Mouse (Mus musculus) hindbrain, embryonic 12.5 days (tissue): ENCODE measurements around the gene Galntl6. TPM values are rescaled to one million over a fixed set of nuclear protein-coding genes. Genes with fewer than 3 reads are reported as not detected.

Experiments used
- ATAC-seq: fragments of 200-750 bp; cut with Nextera tagmentation; 2 replicates; pipeline ENCODE4 v1.8.0; 2017; ENCODE audit warnings: moderate TSS enrichment; ENCODE audit not compliant: low FRiP score
- H3K27ac ChIP-seq: fragments of 300-500 bp; sonication (generic); 2 replicates; pipeline ENCODE4 v1.5.1; 2016; ENCODE audit warnings: mild to moderate bottlenecking
- H3K27me3 ChIP-seq: fragments of 300-500 bp; sonication (generic); 2 replicates; pipeline ENCODE4 v1.6.1; 2016; ENCODE audit warnings: mild to moderate bottlenecking
- H3K36me3 ChIP-seq: fragments of 300-500 bp; sonication (generic); 2 replicates; pipeline ENCODE4 v1.6.1; 2016; ENCODE audit warnings: mild to moderate bottlenecking
- H3K4me1 ChIP-seq: fragments of 300-500 bp; sonication (generic); 2 replicates; pipeline ENCODE4 v1.6.1; 2016
- H3K4me2 ChIP-seq: fragments of 300-500 bp; sonication (generic); replicated peaks from 2 replicates; pipeline ENCODE4 v1.6.1; 2016; ENCODE audit warnings: mild to moderate bottlenecking
- H3K4me3 ChIP-seq: fragments of 300-500 bp; sonication (generic); 2 replicates; pipeline ENCODE4 v1.5.1; 2016; ENCODE audit warnings: mild to moderate bottlenecking
- H3K9ac ChIP-seq: fragments of 300-500 bp; sonication (generic); 2 replicates; pipeline ENCODE4 v1.6.1; 2016; ENCODE audit warnings: mild to moderate bottlenecking, moderate library complexity
- H3K9me3 ChIP-seq: fragments of 300-500 bp; sonication (generic); replicated peaks from 2 replicates; pipeline ENCODE4 v1.6.1; 2016; ENCODE audit warnings: mild to moderate bottlenecking
- WGBS: fragments of 180-500 bp; shearing (Covaris S2); methylation state at CpG from one replicate; pipeline ENCODE4 v1.1.7; 2016; 5-methylcytosine and 5-hydroxymethylcytosine counted together
- polyA plus RNA-seq: library from polyadenylated mRNA; unstranded; fragments of >200 nt; fragmentation: Nextera tagmentation; extraction: Ambion mirVana; gene quantifications from 2 replicates; pipeline ENCODE4 v1.2.1, GENCODE M21; 2016

Galntl6 gene
- polyA plus RNA-seq, 1 experiment from 2014 or later = 4.0 TPM

GRCm38 (mm10) chr8:58228725-58229124 is 683.7 kb downstream of the Galntl6 start:
- Histone ChIP-seq H3K9me3 (no peaks in the 10 kb centered on the region), H3K4me1 (no peaks in the 10 kb centered on the region), H3K36me3 (no peaks in the 10 kb centered on the region), H3K27ac (no peak overlapping the region), H3K27me3 (no peaks in the 10 kb centered on the region), H3K4me3 (no peak overlapping the region), H3K4me2 (no peak overlapping the region), H3K9ac (no peak overlapping the region)
- no peak for ATAC-seq
- WGBS = 92% methylated on average over 1 of the region's 1 CpGs

DNA sequence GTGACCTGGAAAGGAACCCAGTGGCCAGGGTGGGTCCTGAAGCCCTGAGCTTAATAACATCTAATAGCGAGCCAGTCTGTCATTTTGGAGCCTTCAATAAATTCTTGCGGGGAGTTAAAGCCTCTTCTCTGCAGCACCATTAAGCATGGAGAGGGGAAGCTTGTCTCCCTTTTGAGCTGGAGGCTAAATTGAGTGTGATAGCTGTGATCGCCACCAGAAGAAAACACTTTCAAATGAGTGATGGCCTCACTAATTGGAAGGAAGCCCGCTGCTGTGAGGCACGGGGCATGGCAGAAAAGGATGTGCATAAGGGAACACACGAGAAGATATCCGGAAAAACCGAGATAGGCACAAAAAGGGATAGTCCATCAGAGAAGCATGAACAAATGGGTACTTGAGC is 694.6 kb downstream of the Galntl6 start:
- Histone ChIP-seq H3K36me3 (no peaks in the 10 kb centered on the region), H3K4me2 (no peak overlapping the region), H3K9me3 (no peaks in the 10 kb centered on the region), H3K27me3 (no peaks in the 10 kb centered on the region), H3K4me3 (no peak overlapping the region), H3K4me1 (no peaks in the 10 kb centered on the region), H3K27ac (no peak overlapping the region), H3K9ac (no peak overlapping the region)
- no peak for ATAC-seq
- 72% methylated on average over 8 of the region's 8 CpGs for WGBS

DNA sequence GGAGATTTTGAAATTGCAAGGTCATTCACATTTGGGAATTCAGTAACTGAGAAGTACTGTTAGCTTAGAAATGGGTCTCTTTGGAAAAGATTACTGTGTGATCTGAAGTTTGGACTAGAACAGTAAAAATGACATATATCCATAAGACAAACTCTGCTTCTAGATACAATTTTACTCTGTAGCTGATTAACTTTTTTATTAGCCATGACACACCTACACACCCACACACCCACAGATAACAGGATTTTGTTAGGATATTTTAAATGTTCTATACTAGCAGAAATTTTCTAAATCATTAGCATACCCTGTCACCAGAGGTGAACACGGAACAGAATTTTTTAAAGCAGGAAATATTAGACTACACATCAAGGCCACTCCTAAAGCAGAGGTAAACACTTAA is 722.7 kb downstream of the Galntl6 start:
- Histone ChIP-seq H3K4me1 (no peaks in the 10 kb centered on the region), H3K27me3 (no peaks in the 10 kb centered on the region), H3K9ac (no peak overlapping the region), H3K4me3 (no peak overlapping the region), H3K4me2 (no peak overlapping the region), H3K36me3 (no peaks in the 10 kb centered on the region), H3K27ac (no peak overlapping the region), H3K9me3 (no peaks in the 10 kb centered on the region)
- WGBS = 91% methylated on average over 1 of the region's 1 CpGs
- ATAC-seq = no peak

DNA sequence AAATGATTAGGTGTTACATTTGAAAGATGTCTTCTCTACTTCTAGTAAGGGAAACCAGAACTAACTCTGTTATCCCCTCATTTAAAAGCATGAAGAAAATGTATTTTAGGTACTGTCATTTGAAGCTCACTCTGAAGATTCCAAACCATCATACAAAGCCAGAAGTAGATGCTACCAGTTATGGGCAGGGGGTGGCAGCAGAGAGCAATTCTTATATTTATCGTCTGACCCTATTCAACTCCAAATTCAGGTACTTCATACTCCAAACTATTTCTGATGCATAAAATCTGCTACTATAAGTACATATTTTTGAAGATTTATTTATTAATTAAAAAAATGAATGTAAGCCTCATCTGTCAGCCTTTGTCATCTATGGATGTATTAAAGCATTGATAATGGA is 765.5 kb downstream of the Galntl6 start:
- Histone ChIP-seq H3K4me3 (no peak overlapping the region), H3K27ac (no peak overlapping the region), H3K4me2 (no peak overlapping the region), H3K9ac (no peak overlapping the region), H3K4me1 (no peaks in the 10 kb centered on the region), H3K9me3 (no peaks in the 10 kb centered on the region), H3K27me3 (no peaks in the 10 kb centered on the region), H3K36me3 (no peaks in the 10 kb centered on the region)
- no peak for ATAC-seq
- WGBS = 23% methylated on average over 1 of the region's 1 CpGs

- no peaks in the 10 kb centered on the region for H3K4me1 ChIP-seq
- no peak overlapping the region for H3K27ac ChIP-seq
- H3K4me3 ChIP-seq = no peak overlapping the region
- no peak overlapping the region for H3K4me2 ChIP-seq
- H3K9ac ChIP-seq = no peak overlapping the region
- H3K27me3 ChIP-seq = no peaks in the 10 kb centered on the region
- 82% methylated on average over 4 of the region's 4 CpGs for WGBS
- no peak for ATAC-seq
- no peaks in the 10 kb centered on the region for H3K36me3 ChIP-seq
- no peaks in the 10 kb centered on the region for H3K9me3 ChIP-seq
Measured at GRCm38 (mm10) chr8:58086733-58087132, 825.7 kb downstream of the Galntl6 start.

GRCm38 (mm10) chr8:58084931-58085330 is 827.5 kb downstream of the Galntl6 start:
- 89% methylated on average over 6 of the region's 6 CpGs for WGBS
- H3K9me3 ChIP-seq = no peaks in the 10 kb centered on the region
- no peak overlapping the region for H3K4me2 ChIP-seq
- no peaks in the 10 kb centered on the region for H3K4me1 ChIP-seq
- H3K9ac ChIP-seq = no peak overlapping the region
- no peak overlapping the region for H3K27ac ChIP-seq
- H3K4me3 ChIP-seq = no peak overlapping the region
- H3K27me3 ChIP-seq = no peaks in the 10 kb centered on the region
- no peaks in the 10 kb centered on the region for H3K36me3 ChIP-seq
- no peak for ATAC-seq

DNA sequence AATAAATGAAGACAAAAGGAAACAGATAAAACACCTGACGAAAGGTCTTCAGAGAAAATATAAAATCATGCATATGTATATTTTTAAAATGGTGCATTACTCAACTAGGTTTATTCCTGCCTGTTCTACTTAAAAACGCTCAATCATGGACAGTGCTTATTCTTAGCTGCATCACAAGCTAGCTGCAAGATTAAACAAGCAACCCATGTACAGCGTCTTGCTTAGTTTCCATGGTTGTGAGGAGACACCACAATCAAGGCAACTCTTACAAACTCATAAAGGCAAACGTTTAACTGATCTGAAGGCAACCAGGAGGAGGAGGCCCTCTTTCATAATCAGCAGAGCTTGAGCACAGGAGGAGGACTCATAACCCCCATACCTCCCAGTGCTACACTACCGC is 830.7 kb downstream of the Galntl6 start:
- Histone ChIP-seq H3K36me3 (no peaks in the 10 kb centered on the region), H3K27ac (no peak overlapping the region), H3K4me3 (no peak overlapping the region), H3K9ac (no peak overlapping the region), H3K4me1 (no peaks in the 10 kb centered on the region), H3K4me2 (no peak overlapping the region), H3K27me3 (no peaks in the 10 kb centered on the region), H3K9me3 (no peaks in the 10 kb centered on the region)
- no peak for ATAC-seq
- WGBS = 79% methylated on average over 5 of the region's 5 CpGs

DNA sequence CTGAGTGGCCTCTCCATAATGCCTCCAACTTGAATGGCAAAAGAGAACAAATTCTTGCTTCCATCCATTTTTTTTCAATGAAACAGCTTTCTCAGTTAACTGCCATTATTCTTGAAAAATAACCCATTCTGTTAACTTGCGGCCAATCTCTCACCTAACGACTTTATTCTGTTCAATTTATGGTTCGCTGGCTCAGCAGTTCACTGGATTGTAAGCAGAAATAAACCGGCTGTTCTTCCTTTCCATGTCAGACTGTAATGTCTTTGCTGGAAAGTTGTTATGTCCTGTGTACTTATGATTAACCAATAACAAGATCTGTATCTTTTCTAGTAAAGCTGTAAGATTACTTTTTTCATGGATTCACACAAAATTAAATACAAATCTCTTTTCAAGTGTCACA is 837.8 kb downstream of the Galntl6 start:
- H3K4me3 ChIP-seq = no peak overlapping the region
- H3K36me3 ChIP-seq = no peaks in the 10 kb centered on the region
- H3K27ac ChIP-seq = no peak overlapping the region
- no peak overlapping the region for H3K9ac ChIP-seq
- no peaks in the 10 kb centered on the region for H3K9me3 ChIP-seq
- no peaks in the 10 kb centered on the region for H3K4me1 ChIP-seq
- no peaks in the 10 kb centered on the region for H3K27me3 ChIP-seq
- H3K4me2 ChIP-seq = no peak overlapping the region
- 86% methylated on average over 4 of the region's 4 CpGs for WGBS
- ATAC-seq = no peak

DNA sequence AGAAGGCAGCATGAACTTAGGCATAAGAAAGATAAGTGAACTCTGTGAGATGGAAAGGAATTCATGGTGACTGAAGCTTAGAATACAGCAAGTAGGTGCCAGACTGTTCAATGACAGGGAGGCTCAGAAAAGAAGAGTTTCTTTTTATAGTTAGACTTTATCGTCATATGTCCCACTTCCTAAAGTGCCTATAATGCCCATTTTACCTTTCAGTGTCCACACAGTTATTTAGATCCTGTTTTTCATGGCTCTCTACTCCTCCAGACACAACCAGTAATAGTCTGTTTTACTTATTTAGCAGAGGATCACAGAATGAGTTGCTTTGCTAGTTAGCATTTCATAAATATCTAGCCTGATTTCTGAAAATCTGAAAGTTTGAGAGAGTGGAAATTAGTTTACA is 838.7 kb downstream of the Galntl6 start:
- Histone ChIP-seq H3K4me2 (no peak overlapping the region), H3K4me3 (no peak overlapping the region), H3K27ac (no peak overlapping the region), H3K36me3 (no peaks in the 10 kb centered on the region), H3K9ac (no peak overlapping the region), H3K9me3 (no peaks in the 10 kb centered on the region), H3K27me3 (no peaks in the 10 kb centered on the region), H3K4me1 (no peaks in the 10 kb centered on the region)
- ATAC-seq = no peak
- WGBS = 89% methylated on average over 1 of the region's 1 CpGs

- ATAC-seq = no peak
- Histone ChIP-seq H3K4me2 (no peak overlapping the region), H3K27ac (no peak overlapping the region), H3K36me3 (no peaks in the 10 kb centered on the region), H3K4me3 (no peak overlapping the region), H3K27me3 (no peaks in the 10 kb centered on the region), H3K4me1 (no peaks in the 10 kb centered on the region), H3K9ac (no peak overlapping the region), H3K9me3 (no peaks in the 10 kb centered on the region)
- 88% methylated on average over 3 of the region's 3 CpGs for WGBS
Measured at GRCm38 (mm10) chr8:58032271-58032670, 880.2 kb downstream of the Galntl6 start.

DNA sequence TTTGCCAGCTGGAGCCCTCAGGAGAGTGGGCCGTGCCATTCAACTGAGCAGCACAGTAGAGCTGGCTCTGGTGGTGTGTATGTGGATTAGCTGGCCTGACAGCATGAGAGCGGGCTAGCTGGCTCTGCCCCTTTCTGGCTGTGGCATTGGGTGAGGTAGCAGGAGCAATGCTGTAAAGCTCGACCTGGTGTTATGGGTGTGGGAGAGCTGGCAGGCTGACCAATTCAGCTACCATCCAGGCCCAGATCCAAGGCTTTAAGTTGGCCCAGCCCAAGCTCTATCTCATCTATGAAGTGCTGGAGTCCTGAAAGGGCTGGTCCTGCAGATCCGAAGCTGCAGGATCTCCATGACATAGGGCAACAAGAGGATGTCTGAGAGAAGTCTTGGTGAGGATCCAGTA is 886.9 kb downstream of the Galntl6 start:
- Histone ChIP-seq H3K4me3 (no peak overlapping the region), H3K27ac (no peak overlapping the region), H3K9me3 (no peaks in the 10 kb centered on the region), H3K27me3 (no peaks in the 10 kb centered on the region), H3K4me2 (no peak overlapping the region), H3K4me1 (no peaks in the 10 kb centered on the region), H3K9ac (no peak overlapping the region), H3K36me3 (no peaks in the 10 kb centered on the region)
- no peak for ATAC-seq
- 90% methylated on average over 4 of the region's 4 CpGs for WGBS

GRCm38 (mm10) chr8:58025094-58025493 is 887.3 kb downstream of the Galntl6 start:
- Histone ChIP-seq H3K9me3 (no peaks in the 10 kb centered on the region), H3K4me1 (no peaks in the 10 kb centered on the region), H3K36me3 (no peaks in the 10 kb centered on the region), H3K4me2 (no peak overlapping the region), H3K27ac (no peak overlapping the region), H3K4me3 (no peak overlapping the region), H3K27me3 (no peaks in the 10 kb centered on the region), H3K9ac (no peak overlapping the region)
- WGBS = 100% methylated on average over 1 of the region's 1 CpGs
- peak; percentile 26; the same call in 1 of the 2 replicates for ATAC-seq

- Histone ChIP-seq H3K36me3 (no peaks in the 10 kb centered on the region), H3K9ac (no peak overlapping the region), H3K4me2 (no peak overlapping the region), H3K4me1 (no peaks in the 10 kb centered on the region), H3K4me3 (no peak overlapping the region), H3K27ac (no peak overlapping the region), H3K27me3 (no peaks in the 10 kb centered on the region), H3K9me3 (no peaks in the 10 kb centered on the region)
- WGBS = 85% methylated on average over 2 of the region's 2 CpGs
- no peak for ATAC-seq
Measured at GRCm38 (mm10) chr8:58023426-58024176, 888.8 kb downstream of the Galntl6 start.
